Mouse (Mus musculus) hindbrain, embryonic 11.5 days (tissue): ENCODE measurements at regions not wholly inside any gene's neighbourhood (a gene's known extent, or its start where the extent isn't known, plus 50 kb on each side); places are given as distances from the start of the nearest gene placed in this dataset.

Experiments
- ATAC-seq: fragments of 200-750 bp; cut with Nextera tagmentation; 2 replicates; pipeline ENCODE4 v1.8.0; 2017; ENCODE audit warnings: mild to moderate bottlenecking, moderate TSS enrichment, moderate library complexity; ENCODE audit not compliant: low FRiP score
- DNase-seq: peaks from one replicate; pipeline ENCODE4 v3.0.0-alpha.2; 2015; ENCODE audit warnings: low spot score
- H3K27ac ChIP-seq: fragments of 300-500 bp; sonication (generic); 2 replicates; pipeline ENCODE4 v1.5.1; 2014; ENCODE audit warnings: mild to moderate bottlenecking, low read depth, low read length
- H3K27me3 ChIP-seq: fragments of 300-500 bp; sonication (generic); 2 replicates; pipeline ENCODE4 v1.6.1; 2014; ENCODE audit warnings: mild to moderate bottlenecking, low read length, moderate library complexity, mixed read lengths; ENCODE audit not compliant: control insufficient read depth, insufficient read depth
- H3K36me3 ChIP-seq: fragments of 300-500 bp; sonication (generic); 2 replicates; pipeline ENCODE4 v1.6.1; 2014; ENCODE audit warnings: mild to moderate bottlenecking, low read length, moderate library complexity, mixed read lengths; ENCODE audit not compliant: control insufficient read depth, insufficient read depth
- H3K4me1 ChIP-seq: fragments of 300-500 bp; sonication (generic); replicated peaks from 2 replicates; pipeline ENCODE4 v1.6.1; 2014; ENCODE audit warnings: low read length, mixed read lengths; ENCODE audit not compliant: control insufficient read depth, insufficient read depth
- H3K4me2 ChIP-seq: fragments of 300-500 bp; sonication (generic); replicated peaks from 2 replicates; pipeline ENCODE4 v1.6.1; 2014; ENCODE audit warnings: mild to moderate bottlenecking, low read depth, low read length
- H3K4me3 ChIP-seq: fragments of 300-500 bp; sonication (generic); 2 replicates; pipeline ENCODE4 v1.5.1; 2014; ENCODE audit warnings: low read depth, low read length
- H3K9ac ChIP-seq: fragments of 300-500 bp; sonication (generic); 2 replicates; pipeline ENCODE4 v1.6.1; 2014; ENCODE audit warnings: low read depth, low read length
- H3K9me3 ChIP-seq: fragments of 300-500 bp; sonication (generic); 2 replicates; pipeline ENCODE4 v1.6.1; 2016; ENCODE audit warnings: low read length; ENCODE audit not compliant: control insufficient read depth
- whole genome bisulfite sequencing: fragments of 180-500 bp; shearing (Covaris S2); extraction: QIAGEN DNeasy Blood & Tissue Kit; methylation state at CpG from one replicate; pipeline ENCODE4 v1.1.7; 2014; 5-methylcytosine and 5-hydroxymethylcytosine counted together

GRCm38 (mm10) chr8:86368062-86368461, 212.4 kb downstream of the Abcc12 start:
- WGBS: 68% methylated on average over 5 of the region's 5 CpGs
- no peaks in the 10 kb centered on the region for H3K36me3 ChIP-seq

GRCm38 (mm10) chr8:86366636-86367035, 213.8 kb downstream of the Abcc12 start:
- no peaks in the 10 kb centered on the region for H3K36me3 ChIP-seq
- DNase-seq: no peak
- no peak overlapping the region for H3K9ac ChIP-seq
- no peak overlapping the region for H3K4me2 ChIP-seq
- WGBS: 93% methylated on average over 4 of the region's 4 CpGs
- no peaks in the 10 kb centered on the region for H3K27me3 ChIP-seq
- H3K4me1 ChIP-seq: no peaks in the 10 kb centered on the region
- H3K4me3 ChIP-seq: no peak overlapping the region
- ATAC-seq: no peak
- H3K27ac ChIP-seq: no peak overlapping the region
- H3K9me3 ChIP-seq: no peaks in the 10 kb centered on the region

More at GRCm38 (mm10) chr8:86368062-86368461, 212.4 kb downstream of the Abcc12 start:
- Histone ChIP-seq H3K4me1 (no peaks in the 10 kb centered on the region), H3K27me3 (no peaks in the 10 kb centered on the region), H3K9me3 (no peaks in the 10 kb centered on the region), H3K4me3 (no peak overlapping the region), H3K27ac (no peak overlapping the region), H3K4me2 (no peak overlapping the region), H3K9ac (no peak overlapping the region)
- DNase-seq (no peak), ATAC-seq (no peak)

- Histone ChIP-seq H3K36me3 (no peaks in the 10 kb centered on the region), H3K4me1 (no peaks in the 10 kb centered on the region), H3K27me3 (no peaks in the 10 kb centered on the region), H3K4me2 (no peak overlapping the region), H3K9ac (no peak overlapping the region), H3K9me3 (no peaks in the 10 kb centered on the region), H3K4me3 (no peak overlapping the region), H3K27ac (no peak overlapping the region)
- DNase-seq (no peak), ATAC-seq (no peak)
- 80% methylated on average over 5 of the region's 5 CpGs for WGBS
Measured at GRCm38 (mm10) chr8:86365726-86366125, 214.8 kb downstream of the Abcc12 start.

GRCm38 (mm10) chr8:86364898-86365297, 215.6 kb downstream of the Abcc12 start:
- DNase-seq (peak; percentile 43), ATAC-seq (no peak)
- 47% methylated on average over 2 of the region's 2 CpGs for WGBS
- H3K36me3 ChIP-seq: no peaks in the 10 kb centered on the region
- no peaks in the 10 kb centered on the region for H3K27me3 ChIP-seq
- H3K27ac ChIP-seq: no peak overlapping the region
- H3K4me1 ChIP-seq: no peaks in the 10 kb centered on the region
- no peak overlapping the region for H3K4me3 ChIP-seq
- no peaks in the 10 kb centered on the region for H3K9me3 ChIP-seq
- no peak overlapping the region for H3K4me2 ChIP-seq
- no peak overlapping the region for H3K9ac ChIP-seq

- no peaks in the 10 kb centered on the region for H3K9me3 ChIP-seq
- H3K9ac ChIP-seq: no peak overlapping the region
- H3K36me3 ChIP-seq: no peaks in the 10 kb centered on the region
- H3K27ac ChIP-seq: no peak overlapping the region
- 0 out of 2 replicates have a peak, but pooled peaks cover 2% of the 10 kb centered on the region for H3K4me1 ChIP-seq
- WGBS: 87% methylated on average over 2 of the region's 2 CpGs
- no peak for ATAC-seq
- no peak overlapping the region for H3K4me2 ChIP-seq
- no peak for DNase-seq
- no peaks in the 10 kb centered on the region for H3K27me3 ChIP-seq
- H3K4me3 ChIP-seq: no peak overlapping the region
Measured at GRCm38 (mm10) chr8:86360283-86360682, 220.2 kb downstream of the Abcc12 start.

- 0 out of 2 replicates have a peak, but pooled peaks cover 2% of the 10 kb centered on the region for H3K4me1 ChIP-seq
- H3K9ac ChIP-seq: no peak overlapping the region
- no peaks in the 10 kb centered on the region for H3K27me3 ChIP-seq
- 21% methylated on average over 3 of the region's 3 CpGs for WGBS
- H3K27ac ChIP-seq: no peak overlapping the region
- no peaks in the 10 kb centered on the region for H3K36me3 ChIP-seq
- H3K4me3 ChIP-seq: no peak overlapping the region
- H3K9me3 ChIP-seq: no peaks in the 10 kb centered on the region
- DNase-seq: peak; percentile 56
- peak; percentile 60; the same call in 1 of the 2 replicates for ATAC-seq
- H3K4me2 ChIP-seq: no peak overlapping the region
Measured at GRCm38 (mm10) chr8:86359518-86359917, 221.0 kb downstream of the Abcc12 start.

- Histone ChIP-seq H3K27ac (no peak overlapping the region), H3K4me2 (no peak overlapping the region), H3K27me3 (no peaks in the 10 kb centered on the region), H3K9me3 (no peaks in the 10 kb centered on the region), H3K4me1 (no peaks in the 10 kb centered on the region), H3K9ac (no peak overlapping the region), H3K36me3 (no peaks in the 10 kb centered on the region), H3K4me3 (no peak overlapping the region)
- DNase-seq: no peak
- ATAC-seq: no peak
- WGBS: 79% methylated on average over 3 of the region's 3 CpGs
Measured at GRCm38 (mm10) chr8:86353816-86354215, 226.7 kb downstream of the Abcc12 start.

GRCm38 (mm10) chr8:86351545-86352190, 228.8 kb downstream of the Abcc12 start:
- DNase-seq: no peak
- no peaks in the 10 kb centered on the region for H3K4me1 ChIP-seq
- H3K9me3 ChIP-seq: no peaks in the 10 kb centered on the region
- no peaks in the 10 kb centered on the region for H3K36me3 ChIP-seq
- no peaks in the 10 kb centered on the region for H3K27me3 ChIP-seq
- H3K27ac ChIP-seq: no peak overlapping the region
- H3K9ac ChIP-seq: no peak overlapping the region
- ATAC-seq: no peak
- WGBS: 84% methylated on average over 7 of the region's 7 CpGs
- no peak overlapping the region for H3K4me2 ChIP-seq
- H3K4me3 ChIP-seq: no peak overlapping the region

GRCm38 (mm10) chr8:86350128-86350527, 230.4 kb downstream of the Abcc12 start:
- DNase-seq: no peak
- no peak for ATAC-seq
- Histone ChIP-seq H3K4me3 (no peak overlapping the region), H3K36me3 (no peaks in the 10 kb centered on the region), H3K9ac (no peak overlapping the region), H3K9me3 (no peaks in the 10 kb centered on the region), H3K27ac (no peak overlapping the region), H3K27me3 (no peaks in the 10 kb centered on the region), H3K4me1 (no peaks in the 10 kb centered on the region), H3K4me2 (no peak overlapping the region)
- WGBS: 62% methylated on average over 2 of the region's 2 CpGs
